Mouse (Mus musculus): ENCODE measurements around the gene Nox4. TPM values are rescaled to one million over a fixed set of nuclear protein-coding genes. Genes with fewer than 3 reads are reported as not detected.

Nox4 gene
- total and polyA plus RNA-seq, 2 experiments from 2014 or later = 0.99 to 2.7 TPM

GRCm38 (mm10) chr7:87229502-87229901, 16.4 kb upstream of the Nox4 start:
- ATAC-seq (ENCODE audit: low FRiP score) (no peak), DNase-seq (ENCODE audit: low spot score) (no peak)
- no peak overlapping the region for H3K4me3 ChIP-seq (ENCODE audit: low read depth, low read length)
- H3K4me1 ChIP-seq (ENCODE audit: insufficient read depth, low read length) = no peaks in the 10 kb centered on the region
- H3K27ac ChIP-seq (ENCODE audit: low read depth, low read length) = no peak overlapping the region
- no peaks in the 10 kb centered on the region for H3K9me3 ChIP-seq (ENCODE audit: low read length)
- H3K9ac ChIP-seq (replicated peaks; ENCODE audit: low read length, poor library complexity, severe bottlenecking) = no peak overlapping the region
- 89% methylated on average over 1 of the region's 1 CpGs for WGBS
- TF ChIP-seq CTCF (IDR thresholded peaks at IDR 0.05) = no peak
- no peak overlapping the region for H3K4me2 ChIP-seq (ENCODE audit: low read depth, low read length, poor library complexity, severe bottlenecking)
- no peaks in the 10 kb centered on the region for H3K36me3 ChIP-seq (ENCODE audit: insufficient read depth, low read length)
- no peaks in the 10 kb centered on the region for H3K27me3 ChIP-seq (ENCODE audit: insufficient read depth, low read length)

GRCm38 (mm10) chr7:87241139-87241538, 4.8 kb upstream of the Nox4 start:
- H3K4me3 ChIP-seq (ENCODE audit: low read depth, low read length) = no peak overlapping the region
- ATAC-seq (ENCODE audit: low FRiP score) (no peak), DNase-seq (ENCODE audit: low spot score) (no peak)
- no peaks in the 10 kb centered on the region for H3K27me3 ChIP-seq (ENCODE audit: insufficient read depth, low read length)
- no peak for TF ChIP-seq CTCF (IDR thresholded peaks at IDR 0.05)
- H3K4me2 ChIP-seq (ENCODE audit: low read depth, low read length, poor library complexity, severe bottlenecking) = no peak overlapping the region
- H3K4me1 ChIP-seq (ENCODE audit: insufficient read depth, low read length) = no peaks in the 10 kb centered on the region
- no peaks in the 10 kb centered on the region for H3K36me3 ChIP-seq (ENCODE audit: insufficient read depth, low read length)
- H3K9me3 ChIP-seq (ENCODE audit: low read length) = no peaks in the 10 kb centered on the region
- 73% methylated on average over 1 of the region's 1 CpGs for WGBS
- no peak overlapping the region for H3K9ac ChIP-seq (replicated peaks; ENCODE audit: low read length, poor library complexity, severe bottlenecking)
- no peak overlapping the region for H3K27ac ChIP-seq (ENCODE audit: low read depth, low read length)

GRCm38 (mm10) chr7:87246580-87246934, 661 bp downstream of the Nox4 start:
- 0% methylated on average over 29 of the region's 30 CpGs for WGBS
- Histone ChIP-seq H3K4me2 (ENCODE audit: low read depth, low read length, poor library complexity, severe bottlenecking) (peak overlapping the region; percentile 85), H3K4me1 (ENCODE audit: insufficient read depth, low read length) (peaks cover 5% of the 10 kb centered on the region; the same call in 1 of the 2 replicates), H3K27me3 (ENCODE audit: insufficient read depth, low read length) (no peaks in the 10 kb centered on the region), H3K4me3 (ENCODE audit: low read depth, low read length) (peak overlapping the region; percentile 75), H3K9ac (replicated peaks; ENCODE audit: low read length, poor library complexity, severe bottlenecking) (peak overlapping the region; percentile 72), H3K9me3 (ENCODE audit: low read length) (no peaks in the 10 kb centered on the region), H3K36me3 (ENCODE audit: insufficient read depth, low read length) (no peaks in the 10 kb centered on the region), H3K27ac (ENCODE audit: low read depth, low read length) (no peak overlapping the region)
- peak; percentile 21; the same call in 1 of the 2 replicates for TF ChIP-seq CTCF (IDR thresholded peaks at IDR 0.05)
- DNase-seq (ENCODE audit: low spot score) (peak; percentile 31), ATAC-seq (ENCODE audit: low FRiP score) (peak; percentile 90)

GRCm38 (mm10) chr7:87246940-87247339, 1.0 kb downstream of the Nox4 start:
- H3K9me3 ChIP-seq (ENCODE audit: low read length) = no peaks in the 10 kb centered on the region
- no peak for TF ChIP-seq CTCF (IDR thresholded peaks at IDR 0.05)
- peaks cover 5% of the 10 kb centered on the region; the same call in 1 of the 2 replicates for H3K4me1 ChIP-seq (ENCODE audit: insufficient read depth, low read length)

GRCm38 (mm10) chr7:87247926-87248325, 2.0 kb downstream of the Nox4 start:
- WGBS = 66% methylated on average over 1 of the region's 1 CpGs
- Histone ChIP-seq H3K9ac (replicated peaks; ENCODE audit: low read length, poor library complexity, severe bottlenecking) (no peak overlapping the region), H3K36me3 (ENCODE audit: insufficient read depth, low read length) (no peaks in the 10 kb centered on the region), H3K9me3 (ENCODE audit: low read length) (no peaks in the 10 kb centered on the region), H3K27me3 (ENCODE audit: insufficient read depth, low read length) (no peaks in the 10 kb centered on the region), H3K4me1 (ENCODE audit: insufficient read depth, low read length) (peaks cover 5% of the 10 kb centered on the region; the same call in 1 of the 2 replicates), H3K27ac (ENCODE audit: low read depth, low read length) (no peak overlapping the region), H3K4me3 (ENCODE audit: low read depth, low read length) (no peak overlapping the region), H3K4me2 (ENCODE audit: low read depth, low read length, poor library complexity, severe bottlenecking) (no peak overlapping the region)
- peak; percentile 8 for DNase-seq (ENCODE audit: low spot score)
- TF ChIP-seq CTCF (IDR thresholded peaks at IDR 0.05) = no peak
- no peak for ATAC-seq (ENCODE audit: low FRiP score)

More at GRCm38 (mm10) chr7:87246940-87247339, 1.0 kb downstream of the Nox4 start:
- ATAC-seq (ENCODE audit: low FRiP score) (no peak; the same call in 1 of the 2 replicates), DNase-seq (ENCODE audit: low spot score) (no peak)
- Histone ChIP-seq H3K27me3 (ENCODE audit: insufficient read depth, low read length) (no peaks in the 10 kb centered on the region), H3K36me3 (ENCODE audit: insufficient read depth, low read length) (no peaks in the 10 kb centered on the region), H3K27ac (ENCODE audit: low read depth, low read length) (no peak overlapping the region), H3K4me3 (ENCODE audit: low read depth, low read length) (peak overlapping the region; percentile 75), H3K4me2 (ENCODE audit: low read depth, low read length, poor library complexity, severe bottlenecking) (peak overlapping the region; percentile 85), H3K9ac (replicated peaks; ENCODE audit: low read length, poor library complexity, severe bottlenecking) (peak overlapping the region; percentile 72)
- 71% methylated on average over 1 of the region's 1 CpGs for WGBS

- TF ChIP-seq CTCF (IDR thresholded peaks at IDR 0.05) = no peak
- Histone ChIP-seq H3K4me2 (ENCODE audit: low read depth, low read length, poor library complexity, severe bottlenecking) (no peak overlapping the region), H3K27ac (ENCODE audit: low read depth, low read length) (no peak overlapping the region), H3K36me3 (ENCODE audit: insufficient read depth, low read length) (no peaks in the 10 kb centered on the region), H3K9me3 (ENCODE audit: low read length) (no peaks in the 10 kb centered on the region), H3K4me1 (ENCODE audit: insufficient read depth, low read length) (peaks cover 3% of the 10 kb centered on the region; the same call in 1 of the 2 replicates), H3K9ac (replicated peaks; ENCODE audit: low read length, poor library complexity, severe bottlenecking) (no peak overlapping the region), H3K4me3 (ENCODE audit: low read depth, low read length) (no peak overlapping the region), H3K27me3 (ENCODE audit: insufficient read depth, low read length) (no peaks in the 10 kb centered on the region)
- DNase-seq (ENCODE audit: low spot score) (no peak), ATAC-seq (ENCODE audit: low FRiP score) (no peak)
- 62% methylated on average over 4 of the region's 4 CpGs for WGBS
These were observed 6.2 kb downstream of the Nox4 start for GRCm38 (mm10) chr7:87252071-87252470.

Data from midbrain, postnatal 0 days (tissue).